Mouse (Mus musculus): Measurements from ENCODE around the gene Aacs. TPM values are rescaled to one million over a fixed set of nuclear protein-coding genes. Genes with fewer than 3 reads are reported as not detected.

Gene Aacs
- polyA plus RNA-seq, 1 experiment from 2014 or later: 60.0 TPM

DNA sequence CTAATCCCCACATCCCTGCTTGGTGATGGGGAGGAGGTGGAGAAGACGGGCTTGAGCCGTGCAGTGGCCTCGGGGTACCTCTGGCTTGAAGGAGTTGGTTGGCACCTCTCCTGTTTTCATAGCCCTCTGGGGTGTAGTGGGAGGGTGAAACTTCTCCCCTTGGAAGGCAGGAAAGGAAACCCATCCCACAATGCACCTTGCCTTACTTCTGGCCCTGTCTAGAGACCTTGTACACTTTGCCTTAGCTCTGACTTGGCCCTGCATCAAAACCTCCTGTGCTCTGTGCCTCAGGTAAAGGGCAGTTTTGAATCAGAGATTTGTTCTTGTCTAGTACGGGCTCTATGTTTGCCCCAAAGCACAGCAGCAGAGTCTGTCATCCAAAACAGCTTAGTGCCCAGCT, 4.9 kb upstream of the Aacs start:
- 90% methylated on average over 4 of the region's 4 CpGs for WGBS

DNA sequence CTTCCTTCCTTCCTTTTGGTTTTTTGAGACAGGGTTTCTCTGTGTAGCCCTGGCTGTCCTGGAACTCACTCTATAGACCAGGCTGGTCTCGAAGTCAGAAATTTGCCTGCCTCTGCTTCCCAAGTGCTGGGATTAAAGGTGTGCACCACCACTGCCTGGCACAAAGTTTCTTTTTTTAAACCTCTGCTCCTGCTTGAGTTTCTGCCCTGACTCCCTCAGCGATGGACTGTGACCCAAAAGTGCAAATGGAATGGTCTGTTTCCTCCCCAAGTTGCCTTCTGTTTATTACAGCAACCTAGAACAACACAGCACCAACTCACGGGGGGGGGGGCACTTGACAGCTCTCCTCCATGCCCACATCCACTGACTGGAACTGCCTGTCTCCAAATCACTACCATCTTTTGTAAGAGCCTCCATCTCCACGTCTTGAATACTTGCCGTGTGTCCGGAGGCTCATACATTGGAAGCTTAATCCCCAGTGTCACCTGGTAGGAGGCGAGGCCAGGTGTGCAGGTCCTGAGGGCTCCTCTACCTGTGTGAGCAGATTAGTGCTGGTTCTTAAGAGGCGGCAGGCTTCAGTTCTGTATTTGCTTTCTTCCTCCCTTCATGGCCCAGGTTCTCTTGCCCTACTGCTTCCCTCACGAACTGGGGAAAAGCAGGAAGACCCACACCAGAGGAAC, 2.7 kb upstream of the Aacs start:
- peaks cover 19% of the 10 kb centered on the region for H3K4me1 ChIP-seq (replicated peaks)
- no peaks in the 10 kb centered on the region for H3K36me3 ChIP-seq
- H3K4me2 ChIP-seq: no peak overlapping the region
- H3K27me3 ChIP-seq: no peaks in the 10 kb centered on the region
- no peak overlapping the region for H3K4me3 ChIP-seq
- H3K27ac ChIP-seq: no peak overlapping the region
- WGBS: 80% methylated on average over 9 of the region's 9 CpGs
- H3K9me3 ChIP-seq: no peaks in the 10 kb centered on the region
- no peak for ATAC-seq (ENCODE audit: low FRiP score)
- no peak overlapping the region for H3K9ac ChIP-seq

More for the DNA sequence above, 4.9 kb upstream of the Aacs start:
- H3K27me3 ChIP-seq: no peaks in the 10 kb centered on the region
- H3K27ac ChIP-seq: no peak overlapping the region
- H3K4me3 ChIP-seq: no peak overlapping the region
- no peak overlapping the region for H3K9ac ChIP-seq
- H3K4me1 ChIP-seq (replicated peaks): no peaks in the 10 kb centered on the region; the same call in 1 of the 2 replicates
- no peaks in the 10 kb centered on the region for H3K9me3 ChIP-seq
- H3K36me3 ChIP-seq: no peaks in the 10 kb centered on the region
- H3K4me2 ChIP-seq: no peak overlapping the region
- ATAC-seq (ENCODE audit: low FRiP score): no peak

DNA sequence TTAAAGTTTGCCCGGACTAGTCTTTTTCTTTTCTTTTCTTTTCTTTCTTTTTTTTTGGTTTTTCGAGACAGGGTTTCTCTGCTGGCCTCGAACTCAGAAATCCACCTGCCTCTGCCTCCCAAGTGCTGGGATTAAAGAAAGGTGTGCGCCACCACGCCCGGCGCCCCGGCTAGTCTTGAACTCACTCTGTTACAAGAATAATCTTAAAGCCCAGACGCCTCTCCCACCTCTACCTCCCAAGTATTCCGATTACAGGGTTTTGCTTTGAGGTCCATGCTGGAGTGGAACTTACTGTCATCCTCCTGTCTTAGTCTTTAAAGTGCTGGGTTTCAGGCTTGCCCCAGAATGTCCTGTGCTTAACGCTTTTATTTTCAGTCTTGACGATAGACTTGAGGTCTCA, 584 bp upstream of the Aacs start:
- peak overlapping the region; percentile 45; the same call in 1 of the 2 replicates for H3K27ac ChIP-seq
- H3K4me3 ChIP-seq: peak overlapping the region; percentile 84

DNA sequence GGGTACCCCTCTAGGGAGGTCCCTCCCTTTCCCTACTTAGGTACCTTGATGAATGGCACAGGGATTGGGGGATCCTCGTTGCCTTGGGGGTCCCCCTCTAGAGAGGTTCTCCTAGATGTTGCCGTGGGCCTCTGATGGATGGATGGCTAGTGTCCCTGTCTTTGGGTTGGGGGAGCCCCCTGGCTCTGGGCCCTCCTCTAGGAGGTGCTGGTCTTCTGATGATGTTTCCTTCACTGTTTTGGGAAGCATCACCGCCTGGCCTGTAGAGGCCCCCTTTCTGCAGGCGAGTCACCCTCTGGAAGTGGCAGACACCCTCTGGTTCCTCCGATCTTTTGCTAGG, 642 bp downstream of the Aacs start:
- Histone ChIP-seq H3K36me3 (peaks cover 8% of the 10 kb centered on the region; the same call in 1 of the 2 replicates), H3K4me1 (replicated peaks) (peaks cover 47% of the 10 kb centered on the region), H3K4me3 (peak overlapping the region; percentile 84), H3K27ac (peak overlapping the region; percentile 88), H3K9me3 (no peaks in the 10 kb centered on the region), H3K4me2 (peak overlapping the region; percentile 91), H3K27me3 (no peaks in the 10 kb centered on the region), H3K9ac (peak overlapping the region; percentile 88)
- no peak; the same call in none of the 2 replicates for ATAC-seq (ENCODE audit: low FRiP score)
- WGBS: 13% methylated on average over 5 of the region's 5 CpGs

More for the DNA sequence above, 584 bp upstream of the Aacs start:
- peak overlapping the region; percentile 91 for H3K4me2 ChIP-seq
- ATAC-seq (ENCODE audit: low FRiP score): no peak
- no peaks in the 10 kb centered on the region for H3K9me3 ChIP-seq
- WGBS: 65% methylated on average over 12 of the region's 12 CpGs
- no peaks in the 10 kb centered on the region for H3K36me3 ChIP-seq
- no peaks in the 10 kb centered on the region for H3K27me3 ChIP-seq
- H3K4me1 ChIP-seq (replicated peaks): peaks cover 36% of the 10 kb centered on the region
- peak overlapping the region; percentile 88 for H3K9ac ChIP-seq

GRCm38 (mm10) chr5:125476799-125477198, 1.2 kb downstream of the Aacs start:
- ATAC-seq (ENCODE audit: low FRiP score): no peak
- Histone ChIP-seq H3K4me1 (replicated peaks) (peaks cover 47% of the 10 kb centered on the region), H3K4me3 (peak overlapping the region; percentile 84), H3K9ac (peak overlapping the region; percentile 88), H3K27me3 (no peaks in the 10 kb centered on the region), H3K27ac (no peak overlapping the region), H3K4me2 (peak overlapping the region; percentile 91), H3K9me3 (no peaks in the 10 kb centered on the region), H3K36me3 (peaks cover 8% of the 10 kb centered on the region; the same call in 1 of the 2 replicates)
- WGBS: 75% methylated on average over 7 of the region's 7 CpGs

GRCm38 (mm10) chr5:125477533-125477932, 1.9 kb downstream of the Aacs start:
- no peak for ATAC-seq (ENCODE audit: low FRiP score)
- Histone ChIP-seq H3K4me1 (replicated peaks) (peaks cover 47% of the 10 kb centered on the region), H3K36me3 (peaks cover 14% of the 10 kb centered on the region; the same call in 1 of the 2 replicates), H3K27ac (no peak overlapping the region), H3K27me3 (no peaks in the 10 kb centered on the region), H3K9me3 (no peaks in the 10 kb centered on the region), H3K4me3 (peak overlapping the region; percentile 84; the same call in 1 of the 2 replicates), H3K9ac (peak overlapping the region; percentile 88), H3K4me2 (peak overlapping the region; percentile 91)
- 76% methylated on average over 7 of the region's 7 CpGs for WGBS

DNA sequence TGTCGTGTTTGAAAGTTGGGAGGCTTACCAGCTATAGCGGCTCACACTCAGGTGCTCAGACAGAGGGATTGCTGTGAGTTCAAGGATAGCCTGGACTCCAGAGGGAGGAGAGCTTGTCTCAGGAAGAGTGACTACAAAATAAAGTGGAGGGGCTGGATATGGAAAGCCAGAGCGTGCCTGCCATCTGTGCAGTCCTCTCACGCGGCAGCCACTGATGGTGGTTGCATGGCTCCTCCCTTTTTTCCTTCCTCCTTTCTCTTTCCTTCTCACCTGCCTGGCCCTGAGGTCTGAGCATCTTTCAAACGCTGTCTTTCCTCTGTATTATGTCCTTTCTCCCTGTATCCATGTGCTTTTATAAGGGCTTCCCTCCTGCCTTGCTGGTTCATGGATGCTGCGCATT, 2.4 kb downstream of the Aacs start:
- Histone ChIP-seq H3K9ac (0 out of 2 replicates have a peak overlapping the region, but pooled peaks have one; percentile 88), H3K27ac (no peak overlapping the region), H3K36me3 (peaks cover 19% of the 10 kb centered on the region), H3K4me3 (0 out of 2 replicates have a peak overlapping the region, but pooled peaks have one; percentile 2), H3K27me3 (no peaks in the 10 kb centered on the region), H3K4me1 (replicated peaks) (peaks cover 47% of the 10 kb centered on the region), H3K4me2 (peak overlapping the region; percentile 91), H3K9me3 (no peaks in the 10 kb centered on the region)
- WGBS: 80% methylated on average over 7 of the region's 7 CpGs
- ATAC-seq (ENCODE audit: low FRiP score): no peak

DNA sequence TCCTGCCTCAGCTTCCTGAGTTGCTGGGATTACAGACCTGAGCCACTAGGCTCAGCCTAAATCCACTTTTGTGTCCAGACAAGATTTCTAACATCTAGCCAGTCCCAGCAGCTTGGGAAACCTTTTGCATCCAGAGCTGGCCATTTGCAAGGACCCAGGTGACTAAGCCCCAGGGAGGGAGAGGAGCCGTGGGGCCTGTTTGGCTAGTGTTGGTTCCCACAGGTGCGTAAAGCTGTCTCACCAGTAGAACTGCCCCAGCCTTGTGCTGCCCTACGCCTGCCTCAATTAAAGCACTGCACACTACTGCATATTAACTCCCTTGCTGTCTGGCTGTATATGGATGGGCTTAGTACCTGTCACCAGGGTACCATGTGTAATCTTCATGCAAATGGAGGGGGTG, 3.8 kb downstream of the Aacs start:
- no peak for ATAC-seq (ENCODE audit: low FRiP score)
- Histone ChIP-seq H3K4me2 (no peak overlapping the region), H3K9me3 (no peaks in the 10 kb centered on the region), H3K4me1 (replicated peaks) (peaks cover 47% of the 10 kb centered on the region), H3K27me3 (no peaks in the 10 kb centered on the region), H3K4me3 (no peak overlapping the region), H3K27ac (no peak overlapping the region), H3K9ac (no peak overlapping the region), H3K36me3 (peaks cover 31% of the 10 kb centered on the region)
- WGBS: 84% methylated on average over 3 of the region's 3 CpGs

DNA sequence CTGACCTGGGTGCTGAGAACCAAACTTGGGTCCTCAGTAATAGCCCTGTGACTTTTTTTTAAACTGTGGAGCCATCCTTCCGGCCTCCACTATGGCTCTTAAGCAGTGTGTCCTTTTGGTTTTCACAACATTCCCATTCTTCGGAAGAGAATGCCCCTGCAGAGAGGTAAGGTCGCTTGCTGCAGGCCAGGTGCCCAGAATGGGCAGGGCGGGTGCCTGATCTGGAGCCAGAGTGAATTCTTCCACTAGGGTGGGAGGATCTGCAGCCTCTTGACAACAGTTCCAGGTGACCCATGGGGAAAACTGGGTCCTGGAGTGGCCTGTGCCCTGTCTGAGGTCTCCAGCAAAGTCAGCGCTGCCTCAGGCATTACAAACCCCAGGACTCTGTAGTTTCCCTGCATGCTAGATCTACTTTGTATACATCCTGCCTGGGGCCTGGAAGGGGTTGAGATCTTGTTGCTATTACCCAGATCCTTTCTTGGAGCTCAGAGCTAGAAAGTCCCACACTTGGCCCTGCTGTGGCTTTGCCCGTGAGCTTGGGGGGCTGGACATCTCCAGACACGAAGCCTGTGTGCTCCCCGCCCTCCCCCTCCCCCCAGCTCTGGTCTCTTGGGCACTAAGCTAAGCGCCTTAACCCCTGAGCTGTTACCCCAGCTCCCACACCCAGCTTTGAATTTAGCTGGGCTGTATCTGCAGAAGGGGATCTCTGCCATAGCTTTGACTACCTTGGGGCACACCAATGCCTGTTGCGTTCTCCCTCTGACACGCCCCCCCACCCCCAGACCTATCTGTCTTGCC, 5.0 kb downstream of the Aacs start:
- 82% methylated on average over 11 of the region's 11 CpGs for WGBS
- H3K9ac ChIP-seq: no peak overlapping the region
- peaks cover 47% of the 10 kb centered on the region for H3K4me1 ChIP-seq (replicated peaks)
- H3K27me3 ChIP-seq: no peaks in the 10 kb centered on the region
- H3K4me3 ChIP-seq: no peak overlapping the region
- H3K27ac ChIP-seq: no peak overlapping the region
- H3K4me2 ChIP-seq: no peak overlapping the region
- no peaks in the 10 kb centered on the region for H3K9me3 ChIP-seq
- H3K36me3 ChIP-seq: peaks cover 43% of the 10 kb centered on the region
- ATAC-seq (ENCODE audit: low FRiP score): no peak

DNA sequence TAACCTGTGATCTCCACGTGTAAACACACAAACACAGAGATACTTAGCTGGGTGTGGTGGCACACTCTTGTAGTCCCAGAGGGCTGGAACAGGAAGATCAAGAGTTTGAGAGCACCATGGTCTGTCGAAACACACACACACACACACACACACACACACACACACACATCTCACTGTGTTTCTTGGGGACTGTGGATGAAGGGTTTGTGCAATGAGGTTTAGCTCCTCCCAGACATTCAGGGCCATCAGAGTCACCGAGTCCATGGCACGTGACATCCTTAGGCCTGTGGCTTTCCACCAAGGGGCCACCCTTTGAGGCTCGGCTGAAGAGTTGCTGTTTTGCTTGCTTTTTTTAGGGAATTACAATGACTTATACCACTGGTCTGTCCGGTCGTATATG, 6.9 kb downstream of the Aacs start:
- Histone ChIP-seq H3K4me1 (replicated peaks) (peaks cover 42% of the 10 kb centered on the region), H3K4me2 (no peak overlapping the region), H3K36me3 (peaks cover 55% of the 10 kb centered on the region), H3K27ac (no peak overlapping the region), H3K27me3 (no peaks in the 10 kb centered on the region), H3K9ac (no peak overlapping the region), H3K9me3 (no peaks in the 10 kb centered on the region), H3K4me3 (no peak overlapping the region)
- no peak for ATAC-seq (ENCODE audit: low FRiP score)
- 98% methylated on average over 7 of the region's 7 CpGs for WGBS

- H3K27me3 ChIP-seq: no peaks in the 10 kb centered on the region
- H3K4me1 ChIP-seq (replicated peaks): peaks cover 37% of the 10 kb centered on the region
- no peak overlapping the region for H3K4me3 ChIP-seq
- no peak overlapping the region for H3K9ac ChIP-seq
- H3K9me3 ChIP-seq: no peaks in the 10 kb centered on the region
- 84% methylated on average over 6 of the region's 6 CpGs for WGBS
- H3K27ac ChIP-seq: no peak overlapping the region
- ATAC-seq (ENCODE audit: low FRiP score): no peak
- H3K36me3 ChIP-seq: peaks cover 55% of the 10 kb centered on the region
- H3K4me2 ChIP-seq: no peak overlapping the region
Observed at GRCm38 (mm10) chr5:125483712-125484611, 8.3 kb downstream of the Aacs start.

Data from hindbrain, embryonic 13.5 days (tissue).